Mouse (Mus musculus) hindbrain, embryonic 16.5 days (tissue): Measurements from ENCODE around the gene Psmd11. TPM values are rescaled to one million over a fixed set of nuclear protein-coding genes. Genes with fewer than 3 reads are reported as not detected.

Source experiments
- ATAC-seq: fragments of 200-750 bp; cut with Nextera tagmentation; 2 replicates; pipeline ENCODE4 v1.8.0; 2017; ENCODE audit warnings: moderate TSS enrichment, moderate library complexity
- H3K27ac ChIP-seq: fragments of 300-500 bp; sonication (generic); 2 replicates; pipeline ENCODE4 v1.5.1; 2014; ENCODE audit warnings: low read depth, mild to moderate bottlenecking, control low read depth, low read length, moderate library complexity
- H3K27me3 ChIP-seq: fragments of 300-500 bp; sonication (generic); replicated peaks from 2 replicates; pipeline ENCODE4 v1.6.1; 2014; ENCODE audit warnings: low read length; ENCODE audit not compliant: control insufficient read depth, insufficient read depth
- H3K36me3 ChIP-seq: fragments of 300-500 bp; sonication (generic); 2 replicates; pipeline ENCODE4 v1.6.1; 2014; ENCODE audit warnings: mild to moderate bottlenecking, low read length, moderate library complexity, mixed read lengths; ENCODE audit not compliant: control insufficient read depth, insufficient read depth
- H3K4me1 ChIP-seq: fragments of 300-500 bp; sonication (generic); 2 replicates; pipeline ENCODE4 v1.6.1; 2014; ENCODE audit warnings: low read depth, low read length; ENCODE audit not compliant: control insufficient read depth, insufficient read depth
- H3K4me2 ChIP-seq: fragments of 300-500 bp; sonication (generic); 2 replicates; pipeline ENCODE4 v1.6.1; 2014; ENCODE audit warnings: mild to moderate bottlenecking, low read length, control low read depth, moderate library complexity
- H3K4me3 ChIP-seq: fragments of 300-500 bp; sonication (generic); 2 replicates; pipeline ENCODE4 v1.5.1; 2014; ENCODE audit warnings: mild to moderate bottlenecking, low read length, control low read depth, moderate library complexity
- H3K9ac ChIP-seq: fragments of 300-500 bp; sonication (generic); 2 replicates; pipeline ENCODE4 v1.6.1; 2014; ENCODE audit warnings: low read depth, mild to moderate bottlenecking, control low read depth, low read length, moderate library complexity
- H3K9me3 ChIP-seq: fragments of 300-500 bp; sonication (generic); 2 replicates; pipeline ENCODE4 v1.6.1; 2014; ENCODE audit warnings: mild to moderate bottlenecking, low read length, moderate library complexity; ENCODE audit not compliant: control insufficient read depth
- WGBS: fragments of 180-500 bp; shearing (Covaris S2); extraction: QIAGEN DNeasy Blood & Tissue Kit; methylation state at CpG from one replicate; pipeline ENCODE4 v1.1.7; 2014; 5-methylcytosine and 5-hydroxymethylcytosine counted together
- polyA plus RNA-seq: library from polyadenylated mRNA; unstranded; fragments of >200 nt; fragmentation: Nextera tagmentation; extraction: Ambion mirVana; gene quantifications from 2 replicates; pipeline ENCODE4 v1.2.1, GENCODE M21; 2015

The Psmd11 gene
- polyA plus RNA-seq, 1 experiment from 2014 or later, result 275 TPM

DNA sequence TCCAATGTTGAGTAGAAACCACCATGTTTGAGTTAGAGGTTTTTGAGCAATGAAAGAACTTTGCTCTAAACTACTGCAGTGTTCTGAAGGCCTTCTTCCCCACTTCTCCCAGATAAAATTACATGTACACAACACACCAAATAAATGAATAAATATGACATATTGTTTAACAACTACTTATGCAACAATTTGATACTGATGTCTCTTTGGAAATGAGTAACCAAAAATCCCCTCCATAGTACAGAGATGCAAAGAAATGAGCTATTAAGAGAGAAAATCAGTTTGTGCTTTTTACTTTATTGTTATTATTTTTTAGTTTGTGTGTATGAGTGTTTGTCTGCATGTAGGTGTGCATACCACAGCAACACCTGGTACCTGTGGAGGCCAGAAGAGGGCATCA is 78.1 kb downstream of the Psmd11 start:
- Histone ChIP-seq H3K4me1 (peaks cover 32% of the 10 kb centered on the region), H3K9me3 (no peaks in the 10 kb centered on the region), H3K4me3 (no peak overlapping the region), H3K27ac (no peak overlapping the region), H3K36me3 (no peaks in the 10 kb centered on the region), H3K4me2 (no peak overlapping the region), H3K27me3 (no peaks in the 10 kb centered on the region), H3K9ac (no peak overlapping the region)
- no peak for ATAC-seq

DNA sequence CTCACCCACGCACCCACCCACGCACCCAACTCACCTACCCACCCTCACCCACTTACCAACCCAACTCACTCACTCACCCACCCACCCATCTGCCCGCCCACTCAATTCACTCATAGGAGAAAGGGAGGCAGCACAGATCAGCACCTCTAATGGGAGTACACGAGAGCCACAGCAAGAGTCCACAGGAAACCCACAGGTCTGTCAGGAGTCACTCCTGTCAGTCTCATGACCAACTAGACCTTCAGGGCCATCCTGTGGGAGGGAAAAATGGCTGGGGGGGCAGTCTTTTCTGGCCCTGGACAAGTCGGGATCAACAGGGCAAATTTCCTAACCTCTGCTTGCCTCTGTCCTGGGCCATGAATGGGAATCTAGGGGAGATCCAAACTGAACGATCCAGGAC is 79.4 kb downstream of the Psmd11 start:
- H3K9me3 ChIP-seq, result no peaks in the 10 kb centered on the region
- WGBS, result 90% methylated on average over 6 of the region's 6 CpGs
- no peak overlapping the region for H3K9ac ChIP-seq
- H3K27ac ChIP-seq, result no peak overlapping the region
- no peak overlapping the region for H3K4me2 ChIP-seq
- ATAC-seq, result no peak
- peaks cover 32% of the 10 kb centered on the region for H3K4me1 ChIP-seq
- H3K36me3 ChIP-seq, result no peaks in the 10 kb centered on the region
- H3K4me3 ChIP-seq, result no peak overlapping the region
- no peaks in the 10 kb centered on the region for H3K27me3 ChIP-seq

DNA sequence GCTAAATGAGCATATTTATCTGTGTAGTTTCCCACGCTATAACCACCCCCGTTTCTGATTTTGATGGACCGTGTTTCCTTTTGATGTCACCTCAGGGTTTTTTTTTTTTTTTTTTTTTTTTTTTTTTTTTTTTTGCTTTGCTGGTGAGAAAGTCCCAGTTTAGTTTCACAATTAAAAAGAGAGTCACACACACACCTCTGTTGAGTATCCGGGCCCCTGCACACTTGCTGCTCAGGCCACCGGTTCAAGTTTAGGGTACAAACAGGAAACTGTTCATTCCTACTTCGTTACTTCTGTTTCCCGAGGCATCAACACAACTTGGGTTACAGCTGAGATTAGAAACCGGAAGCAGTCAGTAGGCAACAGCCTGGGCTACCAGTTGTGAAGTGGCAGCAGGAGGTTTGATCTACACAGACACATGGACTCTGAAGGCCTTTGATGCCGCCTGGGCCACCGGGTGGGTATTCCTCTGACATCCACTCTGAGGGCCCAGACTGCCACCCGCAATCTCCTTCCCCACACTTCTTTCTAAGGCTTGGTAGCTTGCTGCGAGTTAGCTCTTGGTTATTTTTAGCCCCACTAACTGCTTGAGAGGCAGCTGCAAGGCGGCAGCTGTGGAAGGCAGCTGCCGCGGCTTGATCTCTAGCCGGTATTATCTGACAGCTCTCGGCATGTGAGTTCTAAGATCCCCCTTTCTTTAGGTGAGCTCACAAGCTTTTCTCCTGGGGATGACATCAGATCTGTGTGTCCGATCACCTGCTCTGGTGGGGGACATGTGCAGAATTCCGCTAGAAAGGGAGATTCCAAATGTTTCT is 80.2 kb downstream of the Psmd11 start:
- Histone ChIP-seq H3K27ac (peak overlapping the region; percentile 66), H3K27me3 (no peaks in the 10 kb centered on the region), H3K4me2 (no peak overlapping the region), H3K4me1 (peaks cover 33% of the 10 kb centered on the region), H3K9ac (peak overlapping the region; percentile 7; the same call in 1 of the 2 replicates), H3K4me3 (no peak overlapping the region), H3K36me3 (no peaks in the 10 kb centered on the region), H3K9me3 (no peaks in the 10 kb centered on the region)
- ATAC-seq, result no peak
- 48% methylated on average over 19 of the region's 19 CpGs for WGBS

- ATAC-seq, result no peak
- WGBS, result 72% methylated on average over 5 of the region's 5 CpGs
- H3K9ac ChIP-seq, result peak overlapping the region; percentile 19; the same call in 1 of the 2 replicates
- H3K4me1 ChIP-seq, result peaks cover 32% of the 10 kb centered on the region
- no peak overlapping the region for H3K4me3 ChIP-seq
- H3K36me3 ChIP-seq, result no peaks in the 10 kb centered on the region
- peak overlapping the region; percentile 66 for H3K27ac ChIP-seq
- H3K27me3 ChIP-seq, result no peaks in the 10 kb centered on the region
- no peak overlapping the region for H3K4me2 ChIP-seq
- H3K9me3 ChIP-seq, result no peaks in the 10 kb centered on the region
Measured at GRCm38 (mm10) chr11:80509176-80509506, 80.7 kb downstream of the Psmd11 start.

GRCm38 (mm10) chr11:80510124-80510523 is 81.7 kb downstream of the Psmd11 start:
- no peak for ATAC-seq
- H3K36me3 ChIP-seq, result no peaks in the 10 kb centered on the region
- no peaks in the 10 kb centered on the region for H3K9me3 ChIP-seq
- no peak overlapping the region for H3K4me3 ChIP-seq
- H3K9ac ChIP-seq, result no peak overlapping the region
- no peak overlapping the region for H3K27ac ChIP-seq
- 88% methylated on average over 10 of the region's 10 CpGs for WGBS
- peaks cover 26% of the 10 kb centered on the region for H3K4me1 ChIP-seq
- H3K27me3 ChIP-seq, result no peaks in the 10 kb centered on the region
- H3K4me2 ChIP-seq, result no peak overlapping the region

- Histone ChIP-seq H3K27me3 (no peaks in the 10 kb centered on the region), H3K4me2 (no peak overlapping the region), H3K9ac (no peak overlapping the region), H3K4me1 (peaks cover 28% of the 10 kb centered on the region), H3K36me3 (no peaks in the 10 kb centered on the region), H3K27ac (no peak overlapping the region), H3K4me3 (no peak overlapping the region), H3K9me3 (no peaks in the 10 kb centered on the region)
- ATAC-seq, result no peak
- 70% methylated on average over 19 of the region's 19 CpGs for WGBS
Measured at GRCm38 (mm10) chr11:80512313-80513056, 84.1 kb downstream of the Psmd11 start.

GRCm38 (mm10) chr11:80513796-80514195 is 85.4 kb downstream of the Psmd11 start:
- no peak overlapping the region for H3K9ac ChIP-seq
- no peak overlapping the region for H3K4me2 ChIP-seq
- H3K9me3 ChIP-seq, result no peaks in the 10 kb centered on the region
- no peak overlapping the region for H3K27ac ChIP-seq
- no peaks in the 10 kb centered on the region for H3K27me3 ChIP-seq
- H3K36me3 ChIP-seq, result no peaks in the 10 kb centered on the region
- ATAC-seq, result no peak
- peaks cover 34% of the 10 kb centered on the region for H3K4me1 ChIP-seq
- H3K4me3 ChIP-seq, result no peak overlapping the region
- 38% methylated on average over 7 of the region's 7 CpGs for WGBS

DNA sequence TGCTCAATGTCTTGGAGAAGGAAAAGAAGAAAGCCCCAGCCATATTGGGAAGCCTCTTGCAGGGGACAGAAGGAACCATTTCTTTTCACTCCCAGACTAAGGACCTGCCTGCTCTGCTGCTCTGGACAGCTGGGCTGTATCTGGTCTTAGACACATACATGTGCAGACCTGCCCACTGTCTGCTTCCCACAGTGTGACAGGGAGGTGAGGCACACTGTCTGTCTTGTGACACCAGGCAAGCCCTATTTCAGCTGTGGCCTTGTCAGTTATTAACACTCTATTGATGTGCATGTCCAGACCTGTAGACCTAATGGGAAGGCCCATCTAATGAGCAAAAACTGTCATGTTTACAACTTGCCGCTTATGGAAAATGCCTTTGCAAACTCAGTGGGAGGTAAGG is 86.9 kb downstream of the Psmd11 start:
- no peak overlapping the region for H3K4me2 ChIP-seq
- H3K9me3 ChIP-seq, result no peaks in the 10 kb centered on the region
- H3K36me3 ChIP-seq, result no peaks in the 10 kb centered on the region
- ATAC-seq, result no peak
- no peak overlapping the region for H3K27ac ChIP-seq
- H3K4me1 ChIP-seq, result peaks cover 39% of the 10 kb centered on the region
- H3K27me3 ChIP-seq, result no peaks in the 10 kb centered on the region
- H3K9ac ChIP-seq, result no peak overlapping the region
- 24% methylated on average over 1 of the region's 1 CpGs for WGBS
- no peak overlapping the region for H3K4me3 ChIP-seq

- H3K27ac ChIP-seq, result no peak overlapping the region; the same call in 1 of the 2 replicates
- 75% methylated on average over 8 of the region's 8 CpGs for WGBS
- ATAC-seq, result no peak
- no peak overlapping the region for H3K9ac ChIP-seq
- peaks cover 39% of the 10 kb centered on the region for H3K4me1 ChIP-seq
- H3K9me3 ChIP-seq, result no peaks in the 10 kb centered on the region
- no peaks in the 10 kb centered on the region for H3K27me3 ChIP-seq
- H3K4me2 ChIP-seq, result no peak overlapping the region
- no peak overlapping the region for H3K4me3 ChIP-seq
- H3K36me3 ChIP-seq, result no peaks in the 10 kb centered on the region
Measured at GRCm38 (mm10) chr11:80515895-80516294, 87.5 kb downstream of the Psmd11 start.
